Mouse (Mus musculus): ENCODE measurements around the gene Eps8. TPM values are rescaled to one million over a fixed set of nuclear protein-coding genes. Genes with fewer than 3 reads are reported as not detected.

The Eps8 gene
- total RNA-seq (2021), result 10 to 100 TPM; 10.6 to 11.3 TPM
- long read RNA-seq, experiment 1, full-length matches to known transcripts, result 3 of 5 reads
- long read RNA-seq, experiment 1, partial matches to known transcripts, result 1 of 5 reads
- long read RNA-seq, experiment 1, other reads (novel, unspliced or antisense), result 1 of 5 reads
- long read RNA-seq, experiment 2, full-length matches to known transcripts, result 7 of 8 reads
- long read RNA-seq, experiment 2, partial matches to known transcripts, result 0 of 8 reads
- long read RNA-seq, experiment 2, other reads (novel, unspliced or antisense), result 1 of 8 reads

GRCm38 (mm10) chr6:137654776-137655175 lies at the start of gene Eps8:
Gene Eps8 (minus strand): TSS chr6:137654876.
- intact Hi-C loops (cut with DNase I; ENCODE audit: low total_unique reads), result loop anchor here (10.0 kb wide), 1 partner anchor 60 kb away; no protein-coding TSS in a partner anchor
- DNase-seq, result no peak

- DNase-seq, result no peak
- intact Hi-C loops (cut with DNase I; ENCODE audit: low total_unique reads), result no loop called here
These were observed 48.8 kb upstream of the Eps8 start for GRCm38 (mm10) chr6:137703431-137703830.

GRCm38 (mm10) chr6:137702918-137703317 lies 48.2 kb upstream of the Eps8 start:
- intact Hi-C loops (cut with DNase I; ENCODE audit: low total_unique reads), result no loop called here
- DNase-seq, result no peak

DNA sequence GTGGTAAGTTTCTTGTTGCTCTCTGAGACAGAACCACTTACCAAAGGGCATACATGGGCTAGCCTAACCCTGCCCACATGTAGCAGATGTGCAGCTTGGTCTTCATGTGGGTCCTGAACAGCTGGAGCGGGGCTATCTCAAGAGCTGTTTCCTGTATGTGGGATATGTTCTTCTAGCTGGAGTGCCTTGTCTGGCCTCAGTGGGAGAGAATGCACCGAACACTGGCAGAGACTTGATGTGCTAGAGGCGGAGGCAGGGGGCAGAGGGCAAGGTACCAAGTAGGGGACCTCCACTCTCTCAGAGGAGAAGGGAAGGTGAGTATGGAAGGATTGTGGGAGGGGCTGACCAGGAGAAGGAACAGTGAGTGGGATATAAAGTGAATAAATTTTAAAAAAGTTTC lies 47.5 kb upstream of the Eps8 start:
- DNase-seq, result no peak
- intact Hi-C loops (cut with DNase I; ENCODE audit: low total_unique reads), result no loop called here

DNA sequence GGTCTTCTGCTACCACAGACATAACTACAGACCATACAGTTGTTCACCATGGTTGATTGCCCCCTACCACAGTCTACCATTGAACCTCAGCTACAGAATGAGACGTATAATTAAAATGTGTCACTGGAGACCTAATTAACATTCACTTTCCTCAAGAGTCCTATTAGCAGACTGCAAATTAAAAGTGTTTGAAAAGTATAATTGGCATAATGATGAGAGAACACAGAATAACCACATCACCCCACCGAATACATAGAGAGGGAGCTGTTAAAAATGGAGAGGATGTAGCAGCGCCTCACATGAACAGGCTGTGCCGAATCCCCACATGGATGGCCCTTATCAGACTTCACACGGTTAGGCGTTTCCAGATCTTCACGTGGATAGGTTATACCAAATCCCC lies 44.8 kb upstream of the Eps8 start:
- DNase-seq, result no peak

GRCm38 (mm10) chr6:137696445-137697204 lies 41.9 kb upstream of the Eps8 start:
- DNase-seq, result no peak
- intact Hi-C loops (cut with DNase I; ENCODE audit: low total_unique reads), result no loop called here

More for the DNA sequence above, 44.8 kb upstream of the Eps8 start:
- intact Hi-C loops (cut with DNase I; ENCODE audit: low total_unique reads), result no loop called here

- DNase-seq, result no peak
- intact Hi-C loops (cut with DNase I; ENCODE audit: low total_unique reads), result no loop called here
These were observed 40.4 kb upstream of the Eps8 start for GRCm38 (mm10) chr6:137695046-137695445.

- intact Hi-C loops (cut with DNase I; ENCODE audit: low total_unique reads), result no loop called here
These were observed 39.6 kb upstream of the Eps8 start for GRCm38 (mm10) chr6:137694310-137694709.

GRCm38 (mm10) chr6:137690550-137691119 lies 36.0 kb upstream of the Eps8 start:
- no peak for DNase-seq
- intact Hi-C loops (cut with DNase I; ENCODE audit: low total_unique reads), result no loop called here

More at GRCm38 (mm10) chr6:137694310-137694709, 39.6 kb upstream of the Eps8 start:
- no peak for DNase-seq

GRCm38 (mm10) chr6:137688506-137689105 lies 33.9 kb upstream of the Eps8 start:
- no peak for DNase-seq
- intact Hi-C loops (cut with DNase I; ENCODE audit: low total_unique reads), result no loop called here

DNA sequence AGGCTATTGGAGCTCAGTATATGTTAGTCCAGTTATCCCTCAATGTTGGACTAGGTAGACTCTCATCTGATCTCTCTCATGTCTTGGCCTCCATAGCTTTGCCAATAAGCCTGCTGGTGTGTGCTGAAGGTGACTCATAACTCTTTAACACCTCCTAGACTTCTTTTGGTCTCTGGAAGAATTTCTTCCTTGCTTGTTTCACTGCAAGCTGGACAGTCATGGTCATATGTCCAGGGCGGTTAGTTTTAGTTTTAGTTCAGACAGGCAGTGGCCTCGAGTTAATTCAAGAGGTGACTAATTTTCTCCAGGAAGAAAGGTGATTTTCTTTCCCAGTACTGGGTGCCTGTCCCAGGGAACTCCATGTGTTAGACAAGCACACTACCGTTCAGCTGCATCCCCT lies 33.4 kb upstream of the Eps8 start:
- intact Hi-C loops (cut with DNase I; ENCODE audit: low total_unique reads), result no loop called here
- no peak for DNase-seq

GRCm38 (mm10) chr6:137687667-137688066 lies 33.0 kb upstream of the Eps8 start:
- DNase-seq, result no peak
- intact Hi-C loops (cut with DNase I; ENCODE audit: low total_unique reads), result no loop called here

DNA sequence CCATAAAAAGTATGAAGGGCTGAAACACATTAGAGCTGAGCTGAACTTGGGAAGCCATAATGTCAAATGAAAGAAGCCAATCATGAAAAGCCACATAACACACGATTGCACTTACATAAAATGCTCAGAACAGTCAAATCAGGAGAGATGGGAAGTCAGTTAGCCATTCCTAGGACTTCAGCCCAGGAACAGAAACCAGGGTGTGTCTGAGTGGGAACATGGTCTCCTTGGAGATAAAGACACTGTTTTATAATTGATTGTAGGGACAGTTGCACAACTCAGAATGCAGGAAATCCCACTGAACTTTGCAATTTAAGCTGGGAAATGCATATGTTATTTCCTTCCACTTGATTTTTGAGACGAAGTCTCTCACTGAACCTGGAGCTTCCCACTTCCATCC lies 28.0 kb upstream of the Eps8 start:
- intact Hi-C loops (cut with DNase I; ENCODE audit: low total_unique reads), result no loop called here
- DNase-seq, result no peak

DNA sequence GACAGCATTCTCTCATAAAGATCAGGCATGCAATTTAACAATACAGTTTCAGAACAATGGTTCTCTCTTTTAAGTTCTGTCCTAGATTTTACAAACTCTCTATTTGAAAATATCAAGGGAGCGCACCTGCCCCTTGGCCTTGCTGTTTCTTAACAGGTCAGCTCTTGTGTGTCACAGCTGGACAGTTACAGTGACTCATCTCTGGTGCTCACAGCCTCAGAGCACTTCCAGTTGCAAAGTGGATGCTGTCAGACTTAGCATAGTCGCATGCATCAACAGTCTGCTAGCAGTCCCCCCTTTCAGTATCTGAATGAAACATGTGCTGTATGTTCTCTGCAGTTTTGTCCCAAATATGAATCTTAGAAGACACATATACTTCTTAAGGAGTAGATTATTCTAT lies 26.3 kb upstream of the Eps8 start:
- intact Hi-C loops (cut with DNase I; ENCODE audit: low total_unique reads), result no loop called here
- no peak for DNase-seq

DNA sequence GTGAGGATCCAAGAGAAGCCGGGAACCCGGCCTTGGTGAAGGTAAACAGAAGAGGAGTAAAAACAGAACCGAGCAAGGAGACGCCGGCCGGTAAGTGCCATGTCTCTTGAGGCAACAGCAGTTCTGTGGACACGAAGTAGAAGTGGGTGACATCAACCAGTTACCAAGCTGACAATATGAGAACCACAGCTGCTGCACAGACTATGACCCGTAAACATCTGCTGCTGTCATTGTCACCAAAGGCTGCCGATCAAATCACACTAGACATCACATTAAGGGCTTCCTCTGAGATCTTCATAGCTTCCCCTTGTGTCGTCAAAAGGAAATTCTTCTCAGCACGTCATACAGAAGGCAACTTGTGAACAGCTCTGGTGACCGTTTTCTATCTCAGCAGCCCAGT lies 21.9 kb upstream of the Eps8 start:
- no peak for DNase-seq
- intact Hi-C loops (cut with DNase I; ENCODE audit: low total_unique reads), result no loop called here

DNA sequence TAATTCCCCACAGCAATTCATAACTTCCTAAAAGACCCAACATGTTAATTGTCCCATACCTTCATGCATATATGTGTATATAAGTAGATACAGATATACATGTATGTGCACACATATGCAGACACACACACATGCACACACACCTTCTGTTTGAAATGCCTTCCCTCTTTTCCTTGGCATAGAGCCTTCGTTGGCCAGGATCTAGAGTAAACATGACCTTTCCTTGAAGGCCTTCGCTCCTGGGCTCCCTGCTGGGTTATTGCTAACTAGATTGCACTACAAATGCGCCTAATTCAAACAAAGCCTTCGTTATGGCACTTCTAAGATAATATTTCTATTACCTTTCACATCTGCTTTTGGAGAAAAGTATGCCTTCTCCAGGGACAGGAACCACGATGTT lies 20.9 kb upstream of the Eps8 start:
- no peak for DNase-seq
- intact Hi-C loops (cut with DNase I; ENCODE audit: low total_unique reads), result no loop called here

DNA sequence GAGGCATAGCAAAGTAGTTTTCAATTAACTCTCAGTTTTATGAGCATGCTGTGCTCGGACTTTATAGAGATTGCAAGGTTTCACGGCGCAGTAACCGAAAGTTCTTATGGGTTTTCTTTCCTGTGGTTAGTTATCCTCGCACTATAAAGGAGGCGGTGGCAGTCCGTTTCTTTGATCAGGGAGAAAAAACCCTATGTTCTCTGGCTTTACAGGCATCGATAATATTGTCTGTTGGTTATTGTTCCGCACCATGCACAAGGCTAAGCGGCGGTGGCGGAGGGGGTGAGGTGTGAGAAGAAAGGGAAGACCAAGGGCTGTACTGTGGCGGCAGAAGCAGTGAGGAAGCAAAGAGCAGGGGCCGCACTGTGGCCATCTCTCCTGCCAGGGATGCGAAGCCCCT lies 18.6 kb upstream of the Eps8 start:
- DNase-seq, result no peak
- intact Hi-C loops (cut with DNase I; ENCODE audit: low total_unique reads), result no loop called here

GRCm38 (mm10) chr6:137671561-137671960 lies 16.9 kb upstream of the Eps8 start:
- intact Hi-C loops (cut with DNase I; ENCODE audit: low total_unique reads), result no loop called here
- no peak for DNase-seq

GRCm38 (mm10) chr6:137670820-137671219 lies 16.1 kb upstream of the Eps8 start:
- no peak for DNase-seq
- intact Hi-C loops (cut with DNase I; ENCODE audit: low total_unique reads), result no loop called here

- intact Hi-C loops (cut with DNase I; ENCODE audit: low total_unique reads), result no loop called here
- no peak for DNase-seq
These were observed 15.2 kb upstream of the Eps8 start for GRCm38 (mm10) chr6:137669876-137670275.

All from gastrocnemius, postnatal 14 days (tissue).